Mouse (Mus musculus) c-Kit-positive CD71-negative TER-119-negative erythroid progenitor cells, embryonic 14.5 days (primary cell): ENCODE results near the gene Fam214a.
A peak's percentile ranks its signal among the peaks of the same experiment; 100 is the strongest.

ENCODE experiments used
- DNase-seq: peaks from one replicate; pipeline ENCODE4 v3.0.0-alpha.2; 2013; ENCODE audit warnings: low read depth

Gene Fam214a

DNA sequence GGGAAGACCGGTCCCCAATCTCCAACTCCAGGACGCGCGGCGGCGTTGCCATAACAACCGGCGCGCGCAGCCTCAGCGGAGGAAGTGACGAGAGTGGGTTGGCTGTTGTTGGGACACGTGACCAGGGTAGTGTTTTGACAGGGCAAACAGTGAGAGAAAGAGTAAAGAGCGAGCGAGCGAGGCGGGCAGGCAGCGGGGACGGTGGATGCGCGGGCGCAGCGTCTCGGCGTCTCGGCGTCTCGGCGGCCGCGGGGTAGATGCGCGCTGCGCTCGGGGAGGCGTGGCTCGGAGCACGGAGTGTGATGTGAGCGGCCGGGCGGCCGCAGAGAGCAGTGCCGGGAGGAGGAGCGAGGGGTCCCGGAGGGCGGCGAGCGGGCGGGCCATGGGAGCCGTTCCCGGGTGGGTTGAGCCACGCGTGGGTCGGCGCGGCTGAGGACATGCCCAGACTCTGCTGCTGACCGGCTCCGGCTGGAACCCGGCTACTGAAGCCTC is at the start of gene Fam214a:
Gene Fam214a, plus strand, starts transcription at position 129 of the 492 bp plus-strand sequence.
- DNase-seq = peak; percentile 80

DNA sequence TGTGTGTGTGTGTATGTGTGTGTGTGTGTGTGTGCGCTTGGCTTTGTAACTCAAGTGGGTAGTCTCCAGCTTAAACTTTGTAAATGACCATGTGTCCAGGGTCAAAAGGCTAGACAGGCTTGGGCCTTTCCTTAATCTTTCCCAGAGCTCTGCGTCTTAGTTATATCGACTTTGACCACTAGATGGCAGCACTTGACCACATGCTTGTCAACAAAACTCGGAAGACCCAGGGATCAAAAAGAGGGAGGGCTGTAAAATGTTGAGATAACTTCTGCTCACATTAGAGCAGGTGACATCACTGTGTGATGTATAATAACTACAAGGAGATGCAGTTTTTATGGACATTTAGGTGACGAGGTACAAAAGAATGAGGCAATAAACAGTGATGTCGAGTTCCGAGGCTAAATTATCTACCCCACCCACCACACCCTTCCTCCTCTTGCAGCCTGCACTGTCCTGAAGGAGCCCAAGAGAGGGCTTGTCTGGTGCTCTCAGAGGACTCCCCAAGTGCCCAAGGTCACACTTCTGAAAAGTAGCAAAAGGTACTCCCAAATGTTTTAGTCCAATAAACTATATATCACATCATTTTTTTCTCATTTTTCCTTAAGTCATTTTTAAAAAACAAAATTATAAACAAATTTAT is 47.7 kb upstream of the Fam214a start:
- peak; percentile 70 for DNase-seq

DNA sequence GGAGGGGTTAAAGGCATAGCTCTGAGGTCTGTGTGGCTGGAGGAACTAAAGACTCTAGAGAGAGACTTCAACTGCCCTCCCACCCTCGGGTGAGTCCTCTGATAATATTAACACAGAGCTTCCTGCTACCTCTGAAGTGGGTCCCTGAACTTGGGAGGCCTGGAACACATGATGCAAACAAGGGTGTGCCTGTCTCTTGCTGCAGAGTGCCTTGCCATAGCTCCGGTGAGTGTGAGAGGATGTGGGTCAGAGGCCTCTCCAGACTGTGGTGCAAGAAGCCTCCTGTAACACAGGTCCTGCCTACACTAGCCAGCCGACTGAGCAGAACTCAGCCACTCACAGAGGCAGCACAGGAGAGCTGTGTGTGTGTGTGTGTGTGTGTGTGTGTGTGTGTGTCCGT is 45.7 kb upstream of the Fam214a start:
- peak; percentile 2 for DNase-seq

DNA sequence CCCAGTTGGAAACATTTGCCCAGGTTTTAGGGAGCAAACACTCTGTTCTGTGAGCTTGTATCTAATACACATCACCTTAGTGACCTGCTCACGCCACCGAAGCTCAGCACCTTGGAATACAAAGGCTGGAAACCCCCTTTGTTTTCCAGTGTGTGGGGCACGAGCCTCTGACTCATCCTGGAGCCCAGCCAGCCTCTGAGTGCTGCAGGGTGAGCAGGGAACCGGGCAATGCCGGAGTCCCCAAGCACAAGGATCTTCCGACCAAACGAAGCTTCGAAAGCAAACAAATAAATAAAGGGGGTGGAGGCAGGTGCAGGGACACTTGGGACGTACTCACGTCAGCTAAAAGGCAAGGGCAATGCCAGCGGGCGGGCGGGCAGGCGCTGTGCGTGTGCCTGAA is 43.4 kb upstream of the Fam214a start:
- no peak for DNase-seq

DNA sequence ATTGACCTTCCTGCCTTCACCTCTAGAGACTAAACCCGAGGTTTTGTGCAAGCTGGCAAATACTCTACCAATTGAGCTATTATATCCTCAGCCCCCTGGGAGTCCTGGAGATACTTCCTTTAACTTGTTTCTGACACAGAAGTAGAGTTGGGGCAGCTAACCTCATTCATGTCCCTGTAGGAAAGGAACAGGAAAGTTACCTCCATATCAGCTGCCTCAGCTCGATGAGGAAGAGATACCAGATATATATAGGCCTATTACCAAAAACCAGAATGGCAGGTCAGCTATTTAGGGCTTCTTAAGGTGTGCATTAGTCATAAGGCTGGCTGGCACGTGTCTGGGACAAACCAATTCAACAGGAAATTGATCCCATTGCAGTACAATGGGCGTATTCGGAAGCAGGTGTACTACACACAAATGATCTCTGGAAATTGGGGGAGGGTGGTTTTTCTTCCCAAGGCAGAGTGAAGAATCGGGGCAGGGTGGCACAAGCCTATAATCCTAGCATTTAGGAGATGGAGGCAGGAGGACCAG is 42.4 kb upstream of the Fam214a start:
- DNase-seq = no peak

GRCm38 (mm10) chr9:74911430-74911829 is 41.3 kb upstream of the Fam214a start:
- no peak for DNase-seq

DNA sequence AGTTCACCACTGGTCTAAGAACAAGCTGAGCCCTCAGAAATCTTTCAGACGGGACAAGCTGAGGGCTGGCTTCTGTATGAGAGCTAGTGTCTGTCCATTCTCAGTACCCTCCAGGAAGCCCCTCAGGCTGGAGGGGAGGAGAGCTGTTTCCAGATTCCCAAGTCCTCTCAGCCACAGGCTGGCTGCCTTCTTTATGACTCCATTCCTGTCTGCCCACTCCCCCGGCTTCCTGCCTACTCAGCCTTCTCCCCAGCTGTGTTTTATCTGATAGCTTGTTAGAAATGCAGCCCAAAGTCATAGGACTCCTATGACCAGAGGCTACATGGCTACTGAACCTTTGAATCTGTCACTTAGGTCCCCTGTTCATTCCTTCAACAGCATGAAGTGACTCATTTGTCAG is 40.8 kb upstream of the Fam214a start:
- DNase-seq = no peak

- DNase-seq = no peak
Measured at GRCm38 (mm10) chr9:74912619-74913376, 39.9 kb upstream of the Fam214a start.

- DNase-seq = no peak
Measured at GRCm38 (mm10) chr9:74915611-74916010, 37.1 kb upstream of the Fam214a start.

DNA sequence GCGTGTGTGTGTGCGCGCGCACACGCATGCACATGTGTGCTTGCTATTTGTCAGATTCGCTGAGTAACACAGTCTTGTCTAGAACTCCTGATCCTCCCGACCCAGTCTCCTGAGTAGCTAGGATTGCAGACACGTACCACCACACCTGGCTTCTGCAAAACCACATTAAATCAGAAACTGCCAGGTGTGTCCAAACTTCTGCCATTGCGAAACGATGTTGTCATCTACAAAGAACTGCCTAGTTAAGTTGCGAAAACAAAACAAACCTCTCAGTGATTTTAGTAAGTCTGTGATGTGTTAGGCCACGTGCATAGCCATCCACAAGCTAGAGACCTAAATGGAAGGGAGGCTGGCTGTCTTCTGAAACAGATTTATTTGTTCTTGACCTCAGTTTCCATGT is 32.2 kb upstream of the Fam214a start:
- no peak for DNase-seq

DNA sequence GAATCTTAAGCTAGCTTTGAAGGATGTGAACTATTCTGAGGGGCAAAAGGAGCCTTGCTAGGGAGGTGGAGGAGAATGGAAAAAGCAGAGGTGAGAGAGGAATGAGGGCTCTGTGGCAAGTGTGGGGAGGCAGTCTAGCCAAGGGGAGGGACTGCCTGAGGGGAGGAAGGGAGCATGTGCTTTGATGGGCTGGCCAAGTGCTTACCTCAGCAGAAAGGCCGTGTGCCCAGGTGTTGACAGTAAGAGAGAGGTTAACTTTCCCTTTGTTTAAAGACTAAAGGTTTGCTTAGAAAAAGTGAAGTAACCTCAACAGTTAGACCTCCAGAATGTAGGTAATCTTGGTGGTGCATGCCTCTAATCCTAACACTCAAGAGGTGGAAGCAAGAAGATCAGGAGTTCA is 31.3 kb upstream of the Fam214a start:
- no peak for DNase-seq

DNA sequence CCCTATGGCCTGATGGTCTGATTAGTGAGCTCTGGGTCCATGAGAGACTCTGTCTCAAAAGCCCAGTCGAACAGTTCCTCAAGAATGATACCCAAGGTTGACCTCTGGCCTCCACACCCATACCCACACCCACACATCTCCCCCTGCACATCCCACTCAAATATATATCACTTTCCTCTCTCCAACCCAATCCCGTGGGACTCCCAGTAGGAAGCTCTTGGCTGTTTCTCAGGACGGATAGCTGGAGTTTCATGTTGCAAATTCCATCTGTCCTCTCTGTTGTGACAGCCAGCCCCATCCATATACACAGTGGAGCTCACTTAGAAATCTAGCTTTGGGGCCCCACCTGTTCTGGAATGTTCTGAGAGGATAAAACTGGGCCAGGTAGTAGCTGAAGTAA is 29.8 kb upstream of the Fam214a start:
- no peak for DNase-seq

DNA sequence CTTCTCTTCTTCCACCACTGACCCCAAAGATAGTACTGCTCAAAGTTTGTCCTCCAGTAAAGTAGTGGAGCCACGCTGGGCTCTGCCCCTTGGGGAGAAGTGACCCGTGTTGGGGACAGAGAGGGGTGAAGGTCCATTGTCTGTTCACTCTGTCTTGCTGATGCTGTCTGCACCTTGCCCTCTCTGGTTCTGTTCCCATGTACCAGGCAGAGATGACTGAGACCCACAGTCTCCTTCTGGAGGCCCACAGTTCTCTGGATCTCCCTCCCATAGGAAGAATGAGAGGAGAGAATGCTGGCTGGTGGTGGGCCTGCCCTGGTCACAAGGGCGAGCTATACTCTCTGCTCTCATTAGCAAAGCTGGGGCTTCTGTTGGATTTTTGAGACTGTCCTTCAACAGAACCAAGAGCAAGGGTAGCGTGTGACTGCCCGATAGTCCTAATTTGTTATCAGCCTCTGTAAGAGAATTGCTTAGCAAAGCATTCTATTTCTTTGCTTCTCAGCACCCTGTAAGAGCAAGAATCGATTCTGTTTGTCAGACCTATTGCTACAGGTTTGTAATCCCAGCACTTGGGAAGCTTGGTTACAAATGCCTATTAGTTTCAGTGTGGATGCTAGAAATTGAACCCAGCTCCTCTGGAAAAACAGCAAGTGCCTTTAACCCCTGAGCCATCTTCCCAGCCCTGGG is 29.2 kb upstream of the Fam214a start:
- DNase-seq = no peak

DNA sequence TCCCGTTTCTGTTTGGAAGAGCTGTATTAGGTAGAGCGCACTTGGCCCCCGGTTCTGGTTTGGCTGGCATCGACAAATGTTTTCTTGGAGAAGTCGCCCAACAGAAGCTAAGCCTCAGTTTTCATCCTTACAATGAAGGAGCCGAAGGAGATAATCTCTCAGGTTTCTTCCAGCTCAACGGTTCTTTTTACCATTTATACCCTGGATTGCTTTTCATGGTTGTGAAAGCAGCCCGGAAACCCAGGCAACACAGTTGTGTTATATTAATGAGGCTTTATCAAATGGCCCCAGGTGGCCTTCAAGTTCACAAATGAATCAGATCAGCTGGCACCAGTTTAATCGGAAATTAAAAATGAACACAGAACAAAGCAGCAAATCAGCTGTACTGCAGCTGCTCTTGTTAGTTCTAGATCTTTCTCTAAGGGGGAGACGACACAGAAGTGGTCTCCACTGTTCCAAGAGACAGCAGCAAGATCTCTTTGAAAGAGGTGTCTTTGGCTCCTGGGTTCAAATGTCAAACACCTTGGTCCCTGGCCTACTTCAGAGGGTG is 27.4 kb upstream of the Fam214a start:
- DNase-seq = no peak

- no peak for DNase-seq
Measured at GRCm38 (mm10) chr9:74929981-74930423, 22.7 kb upstream of the Fam214a start.

DNA sequence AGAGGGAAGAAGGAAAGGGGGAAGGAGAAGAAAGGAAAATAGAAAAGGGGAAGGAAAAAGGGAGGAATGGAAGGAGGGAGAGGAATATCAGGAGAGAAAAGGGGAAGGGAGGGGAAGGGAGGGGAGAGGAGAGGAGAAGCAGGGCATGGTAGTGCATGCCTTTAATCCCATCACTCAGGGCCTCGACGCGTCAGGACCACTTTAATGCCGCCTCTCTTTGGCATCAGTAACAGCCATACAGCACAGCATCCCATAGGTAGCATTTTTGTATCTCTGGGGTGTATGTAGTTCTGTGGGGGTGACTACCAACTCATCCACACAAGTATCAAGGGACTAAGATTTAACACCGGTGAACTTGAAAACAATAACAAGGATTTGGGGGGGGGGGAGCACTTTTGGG is 22.0 kb upstream of the Fam214a start:
- no peak for DNase-seq

GRCm38 (mm10) chr9:74935289-74935688 is 17.4 kb upstream of the Fam214a start:
- no peak for DNase-seq

DNA sequence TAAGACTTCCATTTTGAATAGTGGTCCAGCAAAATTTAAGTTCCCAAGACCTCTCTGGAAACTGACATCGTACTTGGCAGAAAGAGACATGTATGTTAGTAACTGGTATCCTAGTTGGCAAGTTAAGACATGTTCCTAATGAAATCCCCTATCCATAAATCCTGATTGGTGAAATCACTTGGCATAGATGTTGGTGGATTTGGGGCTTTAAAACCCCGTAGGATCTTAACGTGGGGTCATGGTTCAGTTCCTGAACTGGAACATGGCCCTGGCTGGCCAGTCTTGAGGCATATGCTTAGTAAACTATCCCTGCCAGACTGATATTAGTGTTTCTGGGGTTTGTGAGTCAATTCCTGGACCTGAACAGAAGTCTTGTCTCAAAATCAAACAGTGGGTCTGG is 14.9 kb upstream of the Fam214a start:
- DNase-seq = no peak

GRCm38 (mm10) chr9:74938670-74939534 is 13.8 kb upstream of the Fam214a start:
- no peak for DNase-seq

- DNase-seq = no peak
Measured at GRCm38 (mm10) chr9:74946713-74947402, 5.8 kb upstream of the Fam214a start.

DNA sequence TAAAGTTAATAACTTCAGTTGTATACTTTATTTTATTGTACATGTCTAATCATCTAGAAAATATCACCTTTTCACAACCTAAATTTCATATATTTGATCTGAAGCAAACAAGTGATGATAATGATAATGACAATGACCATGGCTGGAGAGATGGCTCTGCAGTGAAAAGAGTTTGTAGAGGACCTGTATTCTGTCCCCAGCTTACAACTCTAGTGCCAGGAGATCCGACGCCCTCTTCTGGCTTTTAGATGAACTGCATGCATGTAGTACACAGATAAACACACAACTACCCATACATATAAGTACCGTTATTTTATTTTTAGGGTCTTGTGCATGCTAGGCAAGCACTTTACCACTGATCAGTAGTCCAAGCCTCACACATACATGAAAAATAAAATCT is 1.2 kb upstream of the Fam214a start:
- DNase-seq = peak; percentile 17
